Mouse (Mus musculus) small intestine, adult 2 months (tissue): ENCODE data around the gene Alkbh7. TPM values are rescaled to one million over a fixed set of nuclear protein-coding genes. Genes with fewer than 3 reads are reported as not detected.

Experiments used
- H3K27ac ChIP-seq: fragments of 200-500 bp; 2 replicates; pipeline ENCODE4 v1.5.1; 2012; ENCODE audit warnings: low read depth, low read length, control low read depth, inconsistent platforms; ENCODE audit not compliant: insufficient read depth
- H3K27me3 ChIP-seq: fragments of 200-500 bp; 2 replicates; pipeline ENCODE4 v1.6.1; 2012; ENCODE audit warnings: mild to moderate bottlenecking, moderate library complexity, low read length, inconsistent platforms; ENCODE audit not compliant: control insufficient read depth, insufficient read depth
- H3K36me3 ChIP-seq: fragments of 200-500 bp; 2 replicates; pipeline ENCODE4 v1.6.1; 2012; ENCODE audit warnings: mild to moderate bottlenecking, low read length, control low read depth, inconsistent platforms; ENCODE audit not compliant: control insufficient read depth, insufficient read depth
- H3K4me1 ChIP-seq: fragments of 200-500 bp; 2 replicates; pipeline ENCODE4 v1.6.1; 2012; ENCODE audit warnings: low read length, inconsistent platforms, mixed read lengths; ENCODE audit not compliant: control insufficient read depth, insufficient read depth, insufficient read length
- H3K4me3 ChIP-seq: fragments of 200-500 bp; 2 replicates; pipeline ENCODE4 v1.5.1; 2012; ENCODE audit warnings: low read depth, mild to moderate bottlenecking, control low read depth, inconsistent platforms, low read length, moderate library complexity
- CTCF ChIP-seq: fragments of 200-500 bp; IDR thresholded peaks from 2 replicates; pipeline ENCODE4 v1.5.1; 2012; ENCODE audit warnings: low read depth, mild to moderate bottlenecking, control low read depth, inconsistent platforms, low read length, moderate library complexity, mixed read lengths; ENCODE audit not compliant: insufficient replicate concordance, insufficient read length; ENCODE audit errors: extremely low read depth
- POLR2A ChIP-seq: fragments of 200-500 bp; IDR thresholded peaks from 2 replicates; pipeline ENCODE4 v1.6.1; 2012; ENCODE audit warnings: low read depth, mild to moderate bottlenecking, control low read depth, inconsistent platforms, low read length, moderate library complexity
- WGBS: fragments of 180-500 bp; shearing (Covaris S2); methylation state at CpG from one replicate; pipeline ENCODE4 v1.1.7; 2018; 5-methylcytosine and 5-hydroxymethylcytosine counted together
- polyA plus RNA-seq: library from polyadenylated mRNA; depleted of rRNA; stranded (reverse); fragments of >200 nt; gene quantifications from 2 replicates; pipeline ENCODE4 v1.2.3, GENCODE M21; 2012

Alkbh7 gene
- polyA plus RNA-seq, 1 experiment = 63.7 TPM

DNA sequence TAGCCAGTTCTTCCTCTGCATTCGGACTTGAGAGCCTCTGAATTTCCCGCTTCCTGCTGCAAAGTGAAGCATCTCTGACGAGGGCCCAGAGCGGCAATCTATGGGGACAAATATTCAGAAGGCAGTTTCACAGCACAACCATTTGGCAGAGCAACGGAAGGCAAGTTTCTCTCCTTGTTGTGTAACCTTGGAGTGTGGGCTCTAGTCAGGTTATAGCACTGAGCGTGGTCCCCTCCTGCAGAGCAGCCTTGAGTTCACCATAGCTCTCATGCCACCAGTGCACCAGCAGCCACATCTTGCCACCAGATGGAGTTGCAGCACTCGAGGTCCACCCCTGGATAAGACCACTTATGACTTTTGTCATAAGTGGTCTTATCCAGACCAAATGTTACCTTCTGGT, 8.7 kb upstream of the Alkbh7 start:
- Histone ChIP-seq H3K4me3 (no peak overlapping the region), H3K36me3 (peaks cover 8% of the 10 kb centered on the region; the same call in 1 of the 2 replicates), H3K4me1 (peaks cover 18% of the 10 kb centered on the region; the same call in 1 of the 2 replicates), H3K27me3 (no peaks in the 10 kb centered on the region), H3K27ac (no peak overlapping the region)
- TF ChIP-seq POLR2A (no peak), CTCF (no peak)
- WGBS = 83% methylated on average over 7 of the region's 7 CpGs

DNA sequence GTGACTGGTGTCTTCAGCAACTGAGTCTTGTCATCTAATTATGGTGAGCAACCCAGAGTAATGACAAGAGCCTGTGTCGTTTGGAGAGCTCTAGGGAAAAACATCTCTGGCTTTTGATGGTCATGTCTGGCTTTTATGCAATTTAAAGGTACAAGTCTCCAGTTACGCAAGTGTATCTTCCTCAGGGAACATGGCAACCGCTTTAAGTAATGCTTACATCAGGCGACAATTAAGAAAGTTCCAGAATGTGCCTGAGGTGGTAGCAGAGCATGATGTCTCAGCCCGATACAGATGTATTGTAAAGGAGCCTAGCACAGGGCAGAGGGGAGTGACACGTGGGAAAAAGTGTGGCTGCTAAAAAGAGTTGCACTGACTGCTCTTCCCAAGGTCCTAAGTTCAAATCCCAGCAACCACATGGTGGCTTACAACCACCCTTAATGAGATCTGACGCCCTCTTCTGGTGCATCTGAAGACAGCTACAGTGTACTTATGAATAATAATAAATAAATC, 8.2 kb upstream of the Alkbh7 start:
- H3K27ac ChIP-seq = no peak overlapping the region
- peaks cover 12% of the 10 kb centered on the region for H3K36me3 ChIP-seq
- no peaks in the 10 kb centered on the region for H3K27me3 ChIP-seq
- H3K4me3 ChIP-seq = no peak overlapping the region
- TF ChIP-seq POLR2A (no peak), CTCF (no peak)
- H3K4me1 ChIP-seq = peaks cover 16% of the 10 kb centered on the region; the same call in 1 of the 2 replicates
- 72% methylated on average over 7 of the region's 7 CpGs for WGBS

DNA sequence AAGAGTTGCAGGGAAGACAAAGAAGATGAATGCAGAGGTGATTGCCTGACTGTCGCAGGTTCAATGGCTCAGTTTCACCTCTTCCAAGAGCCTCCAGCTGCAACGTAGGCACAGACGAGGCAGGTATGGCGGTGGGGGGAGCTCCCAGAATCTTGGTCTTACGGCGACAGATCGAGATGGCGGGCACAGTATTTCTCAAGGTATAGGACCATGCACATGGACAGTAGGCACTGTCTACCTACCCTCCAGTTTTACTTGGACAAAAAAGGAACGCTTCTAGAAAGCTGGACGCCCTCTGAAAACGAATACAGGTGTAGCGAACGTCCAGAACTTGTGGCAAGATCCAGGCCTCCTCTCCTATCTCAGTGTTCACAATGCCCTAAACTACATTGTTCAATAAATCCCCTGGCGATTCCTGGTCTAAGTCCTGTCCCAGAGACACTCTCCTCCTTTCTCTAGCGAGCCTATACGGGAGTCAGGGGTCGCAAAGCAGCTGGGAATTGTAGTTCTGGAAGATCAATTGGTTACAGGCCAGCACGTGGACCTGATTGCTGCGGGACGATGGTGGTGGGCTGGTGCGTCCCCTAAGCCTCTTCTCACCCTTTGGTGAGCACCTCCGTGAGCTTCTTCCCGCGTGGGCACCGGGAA, 7.5 kb upstream of the Alkbh7 start:
- peaks cover 13% of the 10 kb centered on the region for H3K36me3 ChIP-seq
- peak overlapping the region; percentile 91 for H3K4me3 ChIP-seq
- H3K27ac ChIP-seq = peak overlapping the region; percentile 60
- TF ChIP-seq POLR2A (no peak), CTCF (no peak)
- H3K4me1 ChIP-seq = peaks cover 10% of the 10 kb centered on the region; the same call in 1 of the 2 replicates
- 2% methylated on average over 25 of the region's 25 CpGs for WGBS
- H3K27me3 ChIP-seq = no peaks in the 10 kb centered on the region

DNA sequence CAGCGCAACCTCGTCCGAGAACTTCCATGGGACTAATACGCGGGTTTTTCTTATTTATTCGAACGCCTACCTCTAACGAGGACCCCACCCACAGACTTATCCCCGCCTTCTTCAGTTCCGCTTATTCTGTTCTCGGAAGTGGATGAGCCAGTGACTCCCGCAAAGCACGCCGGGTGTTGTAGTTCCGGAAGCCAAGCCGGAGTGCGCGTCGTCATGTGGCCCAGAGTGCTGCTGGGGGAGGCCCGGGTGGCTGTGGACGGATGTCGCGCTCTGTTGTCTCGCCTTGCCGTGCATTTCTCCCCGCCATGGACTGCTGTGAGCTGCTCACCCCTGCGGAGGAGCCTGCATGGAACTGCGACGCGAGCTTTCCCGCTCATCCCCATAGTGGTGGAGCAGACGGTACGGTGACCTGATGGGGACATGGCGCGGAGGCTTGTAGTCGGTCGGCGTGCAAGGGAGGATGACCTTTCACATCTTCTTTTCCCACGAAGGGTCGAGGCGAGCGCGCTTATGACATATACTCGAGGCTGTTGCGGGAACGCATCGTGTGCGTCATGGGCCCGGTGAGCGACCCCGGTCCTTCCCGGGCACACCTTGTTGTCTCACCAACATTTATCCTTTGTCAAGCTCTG, 6.9 kb upstream of the Alkbh7 start, which contains the start of gene Clpp:
TSS of gene Clpp (plus strand) at position 191 of the 632 bp plus-strand sequence.
- under 1% methylated on average over 52 of the region's 52 CpGs for WGBS
- Histone ChIP-seq H3K36me3 (peaks cover 17% of the 10 kb centered on the region), H3K27ac (peak within 1 kb of the TSS; percentile 60), H3K4me1 (peaks cover 4% of the 10 kb centered on the region; the same call in 1 of the 2 replicates), H3K4me3 (peak within 1 kb of the TSS; percentile 91), H3K27me3 (no peaks in the 10 kb centered on the region)
- no peak for TF ChIP-seq CTCF
- TF ChIP-seq POLR2A = peak; percentile 76

DNA sequence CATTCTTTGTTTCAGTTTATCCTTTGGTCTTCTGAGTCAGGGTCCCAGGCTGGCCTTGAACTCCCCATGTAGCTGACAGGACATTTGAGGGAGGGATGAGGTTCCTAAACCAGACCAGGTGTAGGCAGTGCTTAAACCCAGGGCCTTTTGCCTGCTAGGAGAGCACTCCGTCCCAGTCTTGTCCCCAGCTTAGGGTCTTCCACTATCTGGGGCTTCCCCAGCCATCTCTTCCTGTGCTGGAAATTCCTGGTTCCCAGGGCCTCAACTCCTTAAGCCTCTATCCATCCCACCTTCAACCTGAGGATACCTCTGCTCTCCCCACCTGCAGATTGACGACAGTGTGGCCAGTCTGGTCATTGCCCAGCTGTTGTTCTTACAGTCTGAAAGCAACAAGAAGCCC, 6.2 kb upstream of the Alkbh7 start:
- Histone ChIP-seq H3K27ac (no peak overlapping the region), H3K27me3 (no peaks in the 10 kb centered on the region), H3K4me3 (0 out of 2 replicates have a peak overlapping the region, but pooled peaks have one; percentile 3), H3K4me1 (peaks cover 3% of the 10 kb centered on the region; the same call in 1 of the 2 replicates), H3K36me3 (peaks cover 21% of the 10 kb centered on the region)
- WGBS = 55% methylated on average over 2 of the region's 2 CpGs
- TF ChIP-seq POLR2A = no peak
- no peak for TF ChIP-seq CTCF

DNA sequence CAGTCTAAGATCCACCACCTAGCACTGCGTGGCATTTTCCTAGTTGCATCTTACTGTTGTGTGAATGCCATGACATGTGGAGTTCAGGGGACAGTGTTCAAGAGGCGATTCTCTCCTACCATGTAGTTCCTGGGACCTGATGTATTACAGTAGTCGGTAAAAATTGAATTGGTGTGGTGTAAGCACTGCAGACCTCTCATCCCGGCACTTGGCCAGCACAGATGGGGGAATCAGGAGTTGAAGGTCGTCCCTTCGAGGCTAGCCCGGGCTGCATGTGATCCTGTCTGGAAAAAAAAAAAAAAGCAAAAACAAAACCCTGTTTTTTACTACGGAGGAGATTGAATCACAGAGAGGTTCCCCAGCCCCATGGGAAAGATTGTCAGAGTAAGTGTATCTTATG, 2.1 kb upstream of the Alkbh7 start:
- Histone ChIP-seq H3K4me1 (peaks cover 6% of the 10 kb centered on the region; the same call in 1 of the 2 replicates), H3K36me3 (peaks cover 28% of the 10 kb centered on the region), H3K27ac (no peak overlapping the region), H3K4me3 (no peak overlapping the region), H3K27me3 (no peaks in the 10 kb centered on the region)
- 85% methylated on average over 8 of the region's 8 CpGs for WGBS
- TF ChIP-seq CTCF (no peak), POLR2A (no peak)

DNA sequence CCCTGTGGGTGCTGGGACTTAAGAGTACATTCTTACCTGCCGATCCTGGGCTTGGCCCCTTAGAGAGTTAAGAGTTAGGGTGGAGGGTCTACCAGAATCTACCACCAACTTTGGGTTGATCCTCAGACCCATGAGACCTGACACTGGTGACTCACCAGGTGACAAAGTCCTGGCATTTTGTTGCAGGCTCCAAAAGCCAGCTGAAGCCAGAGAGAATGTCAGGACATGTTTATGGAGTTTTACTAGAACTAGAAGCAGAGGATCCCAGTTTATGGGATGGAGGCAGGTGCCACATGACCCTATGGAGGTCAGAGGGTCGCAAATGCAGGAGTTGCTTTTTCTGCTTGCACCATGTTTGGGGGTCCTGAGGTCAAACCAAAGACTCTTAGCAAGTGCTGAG, 633 bp upstream of the Alkbh7 start:
- TF ChIP-seq CTCF (no peak), POLR2A (no peak)
- Histone ChIP-seq H3K4me1 (peaks cover 3% of the 10 kb centered on the region; the same call in 1 of the 2 replicates), H3K27me3 (no peaks in the 10 kb centered on the region), H3K27ac (no peak overlapping the region), H3K36me3 (peaks cover 28% of the 10 kb centered on the region), H3K4me3 (no peak overlapping the region)
- WGBS = 58% methylated on average over 2 of the region's 2 CpGs
